Mouse (Mus musculus) liver, embryonic 16.5 days (tissue): ENCODE data around the gene Gm20403. TPM values are rescaled to one million over a fixed set of nuclear protein-coding genes. Genes with fewer than 3 reads are reported as not detected.

Experiments used
- ATAC-seq: fragments of 200-750 bp; cut with Nextera tagmentation; 2 replicates; pipeline ENCODE4 v1.8.0; 2017; ENCODE audit warnings: low read depth, mild to moderate bottlenecking, moderate number of reproducible peaks, moderate library complexity
- H3K27ac ChIP-seq: fragments of 300-500 bp; sonication (generic); 2 replicates; pipeline ENCODE4 v1.5.1; 2014; ENCODE audit warnings: mild to moderate bottlenecking, low read length
- H3K27me3 ChIP-seq: fragments of 300-500 bp; sonication (generic); 2 replicates; pipeline ENCODE4 v1.6.1; 2014; ENCODE audit warnings: low read depth, low read length, mixed read lengths; ENCODE audit not compliant: control insufficient read depth, insufficient read depth
- H3K36me3 ChIP-seq: fragments of 300-500 bp; sonication (generic); 2 replicates; pipeline ENCODE4 v1.6.1; 2014; ENCODE audit warnings: mild to moderate bottlenecking; ENCODE audit not compliant: control insufficient read depth, insufficient read depth
- H3K4me1 ChIP-seq: fragments of 300-500 bp; sonication (generic); 2 replicates; pipeline ENCODE4 v1.6.1; 2014; ENCODE audit warnings: low read depth, low read length, mixed read lengths; ENCODE audit not compliant: control insufficient read depth
- H3K4me2 ChIP-seq: fragments of 300-500 bp; sonication (generic); 2 replicates; pipeline ENCODE4 v1.6.1; 2014; ENCODE audit warnings: low read depth, low read length, mixed read lengths
- H3K4me3 ChIP-seq: fragments of 300-500 bp; sonication (generic); 2 replicates; pipeline ENCODE4 v1.5.1; 2014; ENCODE audit warnings: low read depth, mild to moderate bottlenecking, low read length
- H3K9ac ChIP-seq: fragments of 300-500 bp; sonication (generic); 2 replicates; pipeline ENCODE4 v1.6.1; 2014; ENCODE audit warnings: low read depth, low read length
- H3K9me3 ChIP-seq: fragments of 300-500 bp; sonication (generic); replicated peaks from 2 replicates; pipeline ENCODE4 v1.6.1; 2016; ENCODE audit warnings: low read length; ENCODE audit not compliant: control insufficient read depth
- WGBS: fragments of 180-500 bp; shearing (Covaris S2); extraction: QIAGEN DNeasy Blood & Tissue Kit; methylation state at CpG from one replicate; pipeline ENCODE4 v1.1.7; 2014; ENCODE audit not compliant: insufficient replicate concordance; 5-methylcytosine and 5-hydroxymethylcytosine counted together
- polyA plus RNA-seq: library from polyadenylated mRNA; unstranded; fragments of >200 nt; fragmentation: Nextera tagmentation; extraction: Ambion mirVana; gene quantifications from 2 replicates; pipeline ENCODE4 v1.2.1, GENCODE M21; 2015

Gene Gm20403
- polyA plus RNA-seq, 1 experiment from 2014 or later = not detected

- peak overlapping the region; percentile 94 for H3K27ac ChIP-seq
- H3K4me2 ChIP-seq = peak overlapping the region; percentile 93
- H3K9me3 ChIP-seq = no peaks in the 10 kb centered on the region
- H3K27me3 ChIP-seq = no peaks in the 10 kb centered on the region
- peaks cover 13% of the 10 kb centered on the region for H3K36me3 ChIP-seq
- H3K4me1 ChIP-seq = peaks cover 38% of the 10 kb centered on the region
- peak overlapping the region; percentile 90 for H3K4me3 ChIP-seq
- 1% methylated on average over 42 of the region's 42 CpGs for WGBS
- peak; percentile 75 for ATAC-seq
- peak overlapping the region; percentile 89 for H3K9ac ChIP-seq
Measured at GRCm38 (mm10) chr12:54984701-54985256, 1.6 kb downstream of the Gm20403 start.

GRCm38 (mm10) chr12:54982935-54983715 is 3.2 kb downstream of the Gm20403 start:
- H3K9ac ChIP-seq = no peak overlapping the region
- ATAC-seq = no peak
- WGBS = 78% methylated on average over 7 of the region's 7 CpGs
- H3K4me1 ChIP-seq = peaks cover 34% of the 10 kb centered on the region
- H3K27ac ChIP-seq = peak overlapping the region; percentile 39; the same call in 1 of the 2 replicates
- H3K4me2 ChIP-seq = peak overlapping the region; percentile 24; the same call in 1 of the 2 replicates
- H3K4me3 ChIP-seq = no peak overlapping the region
- no peaks in the 10 kb centered on the region for H3K9me3 ChIP-seq
- H3K36me3 ChIP-seq = peaks cover 15% of the 10 kb centered on the region
- no peaks in the 10 kb centered on the region for H3K27me3 ChIP-seq

GRCm38 (mm10) chr12:54981962-54982361 is 4.4 kb downstream of the Gm20403 start:
- H3K36me3 ChIP-seq = peaks cover 18% of the 10 kb centered on the region
- H3K9ac ChIP-seq = no peak overlapping the region
- no peaks in the 10 kb centered on the region for H3K27me3 ChIP-seq
- H3K4me2 ChIP-seq = no peak overlapping the region
- H3K27ac ChIP-seq = 0 out of 2 replicates have a peak overlapping the region, but pooled peaks have one; percentile 3
- WGBS = 79% methylated on average over 6 of the region's 6 CpGs
- no peaks in the 10 kb centered on the region for H3K9me3 ChIP-seq
- H3K4me3 ChIP-seq = no peak overlapping the region
- H3K4me1 ChIP-seq = peaks cover 34% of the 10 kb centered on the region
- no peak for ATAC-seq

- Histone ChIP-seq H3K4me1 (peaks cover 34% of the 10 kb centered on the region), H3K36me3 (peaks cover 18% of the 10 kb centered on the region), H3K9ac (no peak overlapping the region), H3K27me3 (no peaks in the 10 kb centered on the region), H3K4me2 (peak overlapping the region; percentile 8; the same call in 1 of the 2 replicates), H3K9me3 (no peaks in the 10 kb centered on the region), H3K27ac (no peak overlapping the region), H3K4me3 (no peak overlapping the region)
- 81% methylated on average over 5 of the region's 5 CpGs for WGBS
- ATAC-seq = no peak
Measured at GRCm38 (mm10) chr12:54980939-54981338, 5.4 kb downstream of the Gm20403 start.

- peak; percentile 54 for ATAC-seq
- peaks cover 34% of the 10 kb centered on the region for H3K4me1 ChIP-seq
- H3K27ac ChIP-seq = no peak overlapping the region
Measured at GRCm38 (mm10) chr12:54980532-54980931, 5.8 kb downstream of the Gm20403 start.

GRCm38 (mm10) chr12:54969033-54969432 is 17.3 kb downstream of the Gm20403 start:
- Histone ChIP-seq H3K4me2 (no peak overlapping the region), H3K27ac (no peak overlapping the region), H3K36me3 (peaks cover 28% of the 10 kb centered on the region), H3K4me1 (no peaks in the 10 kb centered on the region; the same call in 1 of the 2 replicates), H3K27me3 (no peaks in the 10 kb centered on the region), H3K4me3 (no peak overlapping the region), H3K9me3 (no peaks in the 10 kb centered on the region), H3K9ac (no peak overlapping the region)
- WGBS = 56% methylated on average over 3 of the region's 3 CpGs
- no peak for ATAC-seq

More at GRCm38 (mm10) chr12:54980532-54980931, 5.8 kb downstream of the Gm20403 start:
- no peak overlapping the region for H3K4me3 ChIP-seq
- no peaks in the 10 kb centered on the region for H3K27me3 ChIP-seq
- H3K4me2 ChIP-seq = peak overlapping the region; percentile 8; the same call in 1 of the 2 replicates
- WGBS = 24% methylated on average over 6 of the region's 6 CpGs
- no peaks in the 10 kb centered on the region for H3K9me3 ChIP-seq
- H3K36me3 ChIP-seq = peaks cover 18% of the 10 kb centered on the region
- no peak overlapping the region for H3K9ac ChIP-seq

- Histone ChIP-seq H3K27ac (no peak overlapping the region), H3K4me1 (no peaks in the 10 kb centered on the region; the same call in 1 of the 2 replicates), H3K9ac (no peak overlapping the region), H3K36me3 (peaks cover 18% of the 10 kb centered on the region), H3K4me3 (no peak overlapping the region), H3K27me3 (no peaks in the 10 kb centered on the region), H3K9me3 (no peaks in the 10 kb centered on the region), H3K4me2 (no peak overlapping the region)
- WGBS = 85% methylated on average over 4 of the region's 4 CpGs
- no peak for ATAC-seq
Measured at GRCm38 (mm10) chr12:54965532-54966160, 20.7 kb downstream of the Gm20403 start.

GRCm38 (mm10) chr12:54959569-54959968 is 26.8 kb downstream of the Gm20403 start:
- 46% methylated on average over 2 of the region's 2 CpGs for WGBS
- peak; percentile 78 for ATAC-seq

More at GRCm38 (mm10) chr12:54959569-54959968, 26.8 kb downstream of the Gm20403 start:
- H3K4me1 ChIP-seq = peaks cover 9% of the 10 kb centered on the region
- H3K9me3 ChIP-seq = no peaks in the 10 kb centered on the region
- no peak overlapping the region for H3K9ac ChIP-seq
- no peak overlapping the region for H3K4me3 ChIP-seq
- peaks cover 10% of the 10 kb centered on the region for H3K36me3 ChIP-seq
- H3K4me2 ChIP-seq = peak overlapping the region; percentile 27
- H3K27ac ChIP-seq = peak overlapping the region; percentile 69; the same call in 1 of the 2 replicates
- no peaks in the 10 kb centered on the region for H3K27me3 ChIP-seq
